Mouse (Mus musculus): ENCODE data around the gene Prl2a1. TPM values are rescaled to one million over a fixed set of nuclear protein-coding genes. Genes with fewer than 3 reads are reported as not detected.
"Not testable (repeated sequence)": the region's sequence is repeated elsewhere in the genome, so short reads cannot be mapped to it uniquely, and the experiment has no call there.

Prl2a1 gene
- polyA plus RNA-seq (2012; rRNA removed), result 0.10 TPM in 1 of 2 replicates, not detected in the other

- TF ChIP-seq POLR2A (IDR thresholded peaks at IDR 0.05; ENCODE audit: borderline replicate concordance, extremely low read depth, insufficient read depth, insufficient read length, poor library complexity, severe bottlenecking) (no peak), CTCF (IDR thresholded peaks at IDR 0.05; ENCODE audit: borderline replicate concordance, extremely low read depth, insufficient read depth, insufficient read length) (no peak)
- DNase-seq (ENCODE audit: low read depth), result no peak
Measured at GRCm38 (mm10) chr13:27801354-27801753, at the start of gene Prl2a1. Gene Prl2a1, plus strand, starts transcription at chr13:27801654.

GRCm38 (mm10) chr13:27780704-27781103, 20.8 kb upstream of the Prl2a1 start, which contains the start of gene Prl7c1:
Gene Prl7c1, minus strand, starts transcription at chr13:27780804.
- DNase-seq (ENCODE audit: low read depth), result not testable (repeated sequence)

- TF ChIP-seq POLR2A (IDR thresholded peaks at IDR 0.05; ENCODE audit: borderline replicate concordance, extremely low read depth, insufficient read depth, insufficient read length, poor library complexity, severe bottlenecking), result no peak
- TF ChIP-seq CTCF (IDR thresholded peaks at IDR 0.05; ENCODE audit: borderline replicate concordance, extremely low read depth, insufficient read depth, insufficient read length), result no peak
- DNase-seq (ENCODE audit: low read depth), result no peak
Measured at GRCm38 (mm10) chr13:27799303-27799702, 2.2 kb upstream of the Prl2a1 start.

GRCm38 (mm10) chr13:27802765-27803164, 1.3 kb downstream of the Prl2a1 start:
- DNase-seq (ENCODE audit: low read depth), result no peak
- TF ChIP-seq CTCF (IDR thresholded peaks at IDR 0.05; ENCODE audit: borderline replicate concordance, extremely low read depth, insufficient read depth, insufficient read length), result no peak
- no peak for TF ChIP-seq POLR2A (IDR thresholded peaks at IDR 0.05; ENCODE audit: borderline replicate concordance, extremely low read depth, insufficient read depth, insufficient read length, poor library complexity, severe bottlenecking)

GRCm38 (mm10) chr13:27849042-27849441, 47.6 kb downstream of the Prl2a1 start, which contains the start of gene Prl2c1:
Gene Prl2c1, plus strand, starts transcription at chr13:27849342.
- no peak for DNase-seq (ENCODE audit: low read depth)
- TF ChIP-seq CTCF (IDR thresholded peaks at IDR 0.05; ENCODE audit: borderline replicate concordance, extremely low read depth, insufficient read depth, insufficient read length) (no peak), POLR2A (IDR thresholded peaks at IDR 0.05; ENCODE audit: borderline replicate concordance, extremely low read depth, insufficient read depth, insufficient read length, poor library complexity, severe bottlenecking) (no peak)

Other genes with a start within 250 kb of the Prl2a1 start
- 0.21 and 0.37 TPM in 2 replicates for gene Prl8a9, start 237.0 kb upstream of the Prl2a1 start, polyA plus RNA-seq (2012; rRNA removed)
- gene Prl8a1, start 219.5 kb upstream of the Prl2a1 start, polyA plus RNA-seq (2012; rRNA removed), result not detected in 2 replicates
- not detected in 2 replicates for gene Prl7b1, start 191.1 kb upstream of the Prl2a1 start, polyA plus RNA-seq (2012; rRNA removed)
- 0.18 and 0.33 TPM in 2 replicates for gene Prl7a1, start 159.2 kb upstream of the Prl2a1 start, polyA plus RNA-seq (2012; rRNA removed)
- not detected in 2 replicates for gene Prl7a2, start 133.6 kb upstream of the Prl2a1 start, polyA plus RNA-seq (2012; rRNA removed)
- gene Prl7d1, start 84.9 kb upstream of the Prl2a1 start, polyA plus RNA-seq (2012; rRNA removed), result 0.07 and 0.09 TPM in 2 replicates
- gene Prl7c1, start 20.9 kb upstream of the Prl2a1 start, polyA plus RNA-seq (2012; rRNA removed), result not detected in 2 replicates
- not detected in 2 replicates for gene Prl2c1, start 47.7 kb downstream of the Prl2a1 start, polyA plus RNA-seq (2012; rRNA removed)
- gene Prl4a1, start 214.6 kb downstream of the Prl2a1 start, polyA plus RNA-seq (2012; rRNA removed), result not detected in 2 replicates